Mouse (Mus musculus) heart, embryonic 14.5 days (tissue): ENCODE measurements around the gene Rtraf. TPM values are rescaled to one million over a fixed set of nuclear protein-coding genes. Genes with fewer than 3 reads are reported as not detected.

ENCODE experiments used
- ATAC-seq: fragments of 200-750 bp; cut with Nextera tagmentation; 2 replicates; pipeline ENCODE4 v1.8.0; 2017; ENCODE audit warnings: low read depth, moderate TSS enrichment; ENCODE audit not compliant: insufficient number of reproducible peaks, insufficient read depth, low FRiP score
- H3K27ac ChIP-seq, 2 experiments: fragments of 200-500 bp in 1 of 2; fragments of 300-500 bp in 1 of 2; sonication (generic) in 1 of 2; replicated peaks in 1 of 2; 2 replicates each; pipeline ENCODE4 v1.5.1; 2012 to 2014; ENCODE audit warnings: low read depth in 2 of 2, low read length in 2 of 2, control low read depth in 1 of 2, mild to moderate bottlenecking in 1 of 2, mixed read lengths in 1 of 2; ENCODE audit not compliant: control insufficient read depth in 1 of 2, insufficient read depth in 1 of 2
- H3K27me3 ChIP-seq: fragments of 300-500 bp; sonication (generic); 2 replicates; pipeline ENCODE4 v1.6.1; 2014; ENCODE audit warnings: mild to moderate bottlenecking, low read length, control low read depth; ENCODE audit not compliant: control insufficient read depth, insufficient read depth
- H3K36me3 ChIP-seq: fragments of 300-500 bp; sonication (generic); 2 replicates; pipeline ENCODE4 v1.6.1; 2014; ENCODE audit warnings: mild to moderate bottlenecking, control low read depth, low read length, mixed read lengths; ENCODE audit not compliant: control insufficient read depth, insufficient read depth
- H3K4me1 ChIP-seq, 2 experiments: fragments of 200-500 bp in 1 of 2; fragments of 300-500 bp in 1 of 2; sonication (generic) in 1 of 2; 2 replicates each; pipeline ENCODE4 v1.6.1; 2012 to 2014; ENCODE audit warnings: low read length in 2 of 2, control low read depth in 1 of 2, mixed read lengths in 1 of 2; ENCODE audit not compliant: control insufficient read depth in 2 of 2, insufficient read depth in 2 of 2
- H3K4me2 ChIP-seq: fragments of 300-500 bp; sonication (generic); 2 replicates; pipeline ENCODE4 v1.6.1; 2014; ENCODE audit warnings: mild to moderate bottlenecking, low read length
- H3K4me3 ChIP-seq, 2 experiments: fragments of 200-500 bp in 1 of 2; fragments of 300-500 bp in 1 of 2; sonication (generic) in 1 of 2; 2 replicates each; pipeline ENCODE4 v1.5.1; 2012 to 2014; ENCODE audit warnings: low read length in 2 of 2, mild to moderate bottlenecking in 2 of 2, control low read depth in 1 of 2, low read depth in 1 of 2, moderate library complexity in 1 of 2; ENCODE audit not compliant: control insufficient read depth in 1 of 2, insufficient read depth in 1 of 2
- H3K9ac ChIP-seq: fragments of 300-500 bp; sonication (generic); 2 replicates; pipeline ENCODE4 v1.6.1; 2014; ENCODE audit warnings: mild to moderate bottlenecking, low read length
- H3K9me3 ChIP-seq: fragments of 300-500 bp; sonication (generic); 2 replicates; pipeline ENCODE4 v1.6.1; 2016; ENCODE audit warnings: low read length, control low read depth; ENCODE audit not compliant: control insufficient read depth
- WGBS: fragments of 180-500 bp; shearing (Covaris S2); extraction: QIAGEN DNeasy Blood & Tissue Kit; methylation state at CpG from one replicate; pipeline ENCODE4 v1.1.7; 2014; 5-methylcytosine and 5-hydroxymethylcytosine counted together
- polyA plus RNA-seq: library from polyadenylated mRNA; unstranded; fragments of >200 nt; fragmentation: Nextera tagmentation; extraction: Ambion mirVana; gene quantifications from 2 replicates; pipeline ENCODE4 v1.2.1, GENCODE M21; 2014

Gene Rtraf
- polyA plus RNA-seq, 1 experiment from 2014 or later, result 202 TPM

DNA sequence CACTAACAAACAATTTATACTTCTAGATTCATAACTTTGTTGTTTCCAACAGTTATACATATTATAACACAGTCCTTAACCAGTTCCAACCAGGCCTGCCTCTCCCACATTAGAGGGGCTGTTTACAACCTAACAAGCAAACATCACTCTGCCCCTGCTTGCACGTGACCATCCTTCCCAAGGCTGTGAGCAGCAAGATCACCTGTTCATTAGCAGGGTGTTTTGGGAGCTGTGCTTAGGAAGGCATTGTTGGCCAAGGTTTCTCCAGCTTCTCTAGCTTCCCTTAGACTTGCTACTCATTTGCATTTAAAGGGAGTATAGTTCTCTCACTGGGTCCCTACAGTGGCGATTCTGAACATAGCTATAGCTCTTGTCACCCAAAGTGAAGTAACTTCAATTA, 34.7 kb upstream of the Rtraf start:
- no peaks in the 10 kb centered on the region for H3K4me1 ChIP-seq
- no peak for ATAC-seq
- WGBS, result 73% methylated on average over 2 of the region's 2 CpGs

DNA sequence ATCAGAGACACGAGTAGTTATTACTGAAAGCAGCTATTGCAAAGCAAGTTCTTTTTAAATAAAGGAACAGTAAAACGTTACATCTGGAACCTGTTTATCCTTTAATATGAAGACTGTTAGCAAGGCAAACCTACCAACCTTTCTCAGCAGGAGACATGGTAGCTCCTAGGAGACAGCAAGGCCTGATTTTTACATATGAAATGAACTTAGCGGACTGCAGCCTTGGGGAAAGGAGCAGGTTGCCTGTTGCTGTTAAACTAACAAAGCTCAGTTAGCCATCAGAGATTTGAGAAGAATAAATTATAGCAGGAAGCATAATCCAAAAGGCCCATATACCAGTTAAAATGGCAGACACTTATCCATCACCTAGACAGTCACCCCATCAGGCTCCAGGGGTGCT, 29.8 kb upstream of the Rtraf start:
- H3K4me2 ChIP-seq, result no peak overlapping the region
- no peaks in the 10 kb centered on the region for H3K9me3 ChIP-seq
- no peak for ATAC-seq
- H3K27me3 ChIP-seq, result no peaks in the 10 kb centered on the region
- no peaks in the 10 kb centered on the region for H3K36me3 ChIP-seq
- no peak overlapping the region for H3K27ac ChIP-seq
- H3K9ac ChIP-seq, result no peak overlapping the region
- H3K4me3 ChIP-seq, result no peak overlapping the region
- 62% methylated on average over 3 of the region's 3 CpGs for WGBS
- no peaks in the 10 kb centered on the region for H3K4me1 ChIP-seq

More for the DNA sequence above, 34.7 kb upstream of the Rtraf start:
- Histone ChIP-seq H3K27me3 (no peaks in the 10 kb centered on the region), H3K27ac (no peak overlapping the region), H3K4me2 (no peak overlapping the region), H3K9ac (no peak overlapping the region), H3K4me3 (no peak overlapping the region), H3K36me3 (no peaks in the 10 kb centered on the region), H3K9me3 (no peaks in the 10 kb centered on the region)

DNA sequence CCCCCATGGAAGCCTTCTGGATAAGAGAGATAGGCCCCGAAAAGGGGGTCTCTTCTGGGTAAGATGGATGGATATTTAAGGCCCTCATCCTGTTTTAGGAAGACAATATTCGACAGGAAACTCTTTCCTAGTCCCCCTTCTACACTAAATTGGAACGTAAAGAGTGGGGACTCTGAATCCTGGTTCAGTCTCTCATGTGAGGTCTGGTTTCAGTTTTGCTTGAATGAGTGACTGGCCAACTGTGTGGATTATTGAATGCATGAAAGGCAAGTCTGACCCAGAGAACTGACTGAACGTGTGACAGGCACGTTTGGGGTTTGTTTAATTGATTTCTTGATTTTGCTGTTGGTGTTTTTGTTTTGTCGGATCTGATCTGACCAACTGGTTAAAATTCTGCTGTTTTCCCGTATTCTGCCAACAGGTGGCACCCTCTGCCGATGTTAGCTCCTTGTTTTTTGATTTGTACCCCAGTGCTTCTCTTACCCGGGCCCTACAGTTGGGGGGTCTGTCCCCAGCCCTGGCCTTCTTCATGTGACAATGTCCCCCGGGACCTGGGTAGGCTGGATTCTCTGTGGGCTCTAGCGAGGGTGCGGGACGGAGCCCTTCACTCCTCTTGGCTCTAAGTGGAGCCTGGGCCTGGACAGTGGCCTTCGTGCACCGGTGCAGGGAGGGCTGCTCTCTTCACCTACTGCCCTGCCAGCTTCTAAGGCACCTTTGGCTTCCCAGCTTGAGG, 16.1 kb upstream of the Rtraf start:
- no peaks in the 10 kb centered on the region for H3K4me1 ChIP-seq
- ATAC-seq, result peak; percentile 31; the same call in 1 of the 2 replicates
- 23% methylated on average over 15 of the region's 15 CpGs for WGBS
- no peak overlapping the region for H3K27ac ChIP-seq
- H3K4me3 ChIP-seq, result peak overlapping the region; percentile 28 to 41
- no peaks in the 10 kb centered on the region for H3K36me3 ChIP-seq
- no peaks in the 10 kb centered on the region for H3K27me3 ChIP-seq
- H3K9me3 ChIP-seq, result no peaks in the 10 kb centered on the region
- H3K9ac ChIP-seq, result peak overlapping the region; percentile 42
- H3K4me2 ChIP-seq, result peak overlapping the region; percentile 55

DNA sequence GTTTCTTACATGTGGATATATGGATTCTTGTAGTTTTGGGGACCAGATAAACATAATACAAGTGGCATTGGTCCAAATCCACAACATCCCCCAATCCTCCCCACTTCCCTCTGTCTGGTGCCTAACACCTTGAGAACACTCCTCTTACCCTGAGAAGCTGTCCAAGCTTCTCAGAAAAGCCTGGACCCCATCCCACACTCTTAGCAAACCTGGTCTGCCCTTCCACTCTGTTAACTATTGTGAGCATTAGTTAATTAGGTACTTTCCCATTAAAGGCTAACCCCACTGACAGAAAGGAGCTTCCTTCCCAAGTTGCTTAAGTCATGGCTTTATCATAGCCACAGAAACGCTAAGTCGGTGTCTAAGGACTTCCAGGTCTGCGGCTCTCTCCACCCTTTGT, 12.7 kb upstream of the Rtraf start:
- Histone ChIP-seq H3K27ac (no peak overlapping the region), H3K27me3 (no peaks in the 10 kb centered on the region), H3K4me3 (no peak overlapping the region), H3K9ac (no peak overlapping the region), H3K4me2 (no peak overlapping the region), H3K9me3 (no peaks in the 10 kb centered on the region), H3K36me3 (no peaks in the 10 kb centered on the region), H3K4me1 (no peaks in the 10 kb centered on the region)
- no peak for ATAC-seq
- WGBS, result 72% methylated on average over 3 of the region's 3 CpGs

DNA sequence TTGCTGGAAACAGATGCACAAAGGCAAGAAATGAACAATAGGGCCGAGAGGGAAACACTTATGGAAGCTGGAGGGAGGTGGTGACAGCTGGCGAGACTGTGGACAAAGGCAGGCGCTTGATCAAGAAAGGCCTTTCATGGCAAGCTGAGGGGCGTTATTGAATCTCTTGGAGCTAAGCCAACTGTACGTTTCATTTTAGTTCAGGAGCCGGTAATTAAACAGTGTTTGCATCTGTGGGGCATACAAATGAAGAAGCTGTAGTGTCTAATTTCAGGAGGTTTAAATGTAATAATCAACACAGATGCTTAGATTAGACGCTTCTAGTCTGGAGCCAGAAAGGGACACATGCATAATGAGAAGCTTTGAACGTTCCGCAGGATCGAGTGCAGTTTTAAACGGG, 1.9 kb upstream of the Rtraf start:
- H3K27me3 ChIP-seq, result peaks cover 12% of the 10 kb centered on the region
- peaks cover 0 to 12% of the 10 kb centered on the region in 2 experiments; a peak in 3 of 4 replicates for H3K4me1 ChIP-seq
- no peak overlapping the region for H3K4me2 ChIP-seq
- no peak for ATAC-seq
- no peaks in the 10 kb centered on the region for H3K9me3 ChIP-seq
- no peak overlapping the region for H3K9ac ChIP-seq
- no peak overlapping the region for H3K4me3 ChIP-seq
- WGBS, result 43% methylated on average over 11 of the region's 11 CpGs
- peaks cover 14% of the 10 kb centered on the region for H3K36me3 ChIP-seq
- no peak overlapping the region for H3K27ac ChIP-seq

DNA sequence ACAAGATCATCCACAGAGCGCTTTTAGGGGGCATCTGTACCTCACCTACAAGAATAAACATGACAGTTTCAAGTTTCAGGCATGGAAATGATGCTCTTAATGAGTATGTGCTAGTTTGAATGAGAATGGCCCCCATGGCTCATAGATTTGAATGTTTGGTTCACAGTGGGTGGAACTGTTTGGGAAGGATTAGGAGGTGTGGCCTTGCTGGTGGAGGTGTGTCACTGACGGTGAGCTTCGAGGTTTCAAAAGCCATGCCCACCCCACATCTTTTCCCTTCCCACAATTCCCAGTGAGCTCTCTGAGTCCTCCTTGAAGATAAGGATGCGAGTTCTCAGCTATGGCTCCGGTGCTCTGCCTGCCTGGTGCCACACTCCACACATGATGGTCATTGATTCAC, 1.9 kb downstream of the Rtraf start:
- H3K4me3 ChIP-seq, result no peak overlapping the region
- peaks cover 44% of the 10 kb centered on the region for H3K36me3 ChIP-seq
- H3K9ac ChIP-seq, result no peak overlapping the region
- ATAC-seq, result no peak
- no peak overlapping the region for H3K27ac ChIP-seq
- H3K4me1 ChIP-seq, result peaks cover 0 to 12% of the 10 kb centered on the region in 2 experiments; a peak in 3 of 4 replicates
- H3K4me2 ChIP-seq, result no peak overlapping the region
- no peaks in the 10 kb centered on the region for H3K27me3 ChIP-seq
- H3K9me3 ChIP-seq, result no peaks in the 10 kb centered on the region
- 94% methylated on average over 5 of the region's 5 CpGs for WGBS

DNA sequence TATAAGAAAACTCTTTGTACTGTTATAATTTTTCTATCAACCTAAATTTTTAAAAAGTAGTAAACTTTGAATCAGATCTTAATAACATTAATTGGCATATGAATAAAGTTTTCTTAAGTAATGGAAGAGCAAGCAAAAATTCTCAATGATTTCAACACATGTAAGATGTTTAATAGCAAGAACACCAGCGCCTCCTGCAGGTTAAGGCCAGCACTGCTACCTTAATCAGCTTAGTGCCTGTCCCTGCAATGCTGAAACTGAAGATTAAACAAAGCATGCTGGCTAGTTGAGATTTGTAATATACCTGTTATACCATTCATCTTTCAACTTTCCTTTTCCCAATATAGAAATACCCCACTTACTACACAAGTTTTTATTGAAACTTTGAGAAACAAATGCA, 5.7 kb downstream of the Rtraf start:
- peaks cover 78% of the 10 kb centered on the region for H3K36me3 ChIP-seq
- H3K27ac ChIP-seq, result no peak overlapping the region
- no peak overlapping the region for H3K4me3 ChIP-seq
- ATAC-seq, result no peak
- H3K27me3 ChIP-seq, result no peaks in the 10 kb centered on the region
- no peaks in the 10 kb centered on the region for H3K9me3 ChIP-seq
- no peak overlapping the region for H3K4me2 ChIP-seq
- peaks cover 0 to 6% of the 10 kb centered on the region in 2 experiments; a peak in 3 of 4 replicates for H3K4me1 ChIP-seq
- H3K9ac ChIP-seq, result no peak overlapping the region
- 13% methylated on average over 1 of the region's 1 CpGs for WGBS

DNA sequence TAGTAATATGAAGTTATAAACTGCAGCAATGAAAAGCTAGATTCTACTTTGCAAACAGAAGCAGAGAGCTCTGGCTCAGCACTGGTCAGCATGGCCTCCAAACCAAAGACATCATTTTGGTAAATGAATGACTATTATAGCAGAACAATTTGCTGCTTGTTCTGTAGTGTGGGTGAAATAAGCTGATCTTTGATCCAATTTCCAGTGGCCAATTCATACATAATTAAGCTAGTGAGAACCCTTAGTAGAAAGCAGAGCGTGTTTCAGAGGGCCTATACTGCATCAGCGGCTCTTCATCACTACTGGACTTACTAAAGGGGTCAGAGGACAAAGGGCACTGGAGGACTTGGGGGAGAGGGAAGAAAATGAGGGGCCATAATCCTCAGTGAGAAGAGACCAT, 10.6 kb downstream of the Rtraf start:
- no peaks in the 10 kb centered on the region for H3K9me3 ChIP-seq
- no peak overlapping the region for H3K9ac ChIP-seq
- H3K36me3 ChIP-seq, result peaks cover 76% of the 10 kb centered on the region
- no peak overlapping the region for H3K4me2 ChIP-seq
- H3K4me1 ChIP-seq, result peaks cover 0 to 6% of the 10 kb centered on the region in 2 experiments; a peak in 1 of 4 replicates
- H3K4me3 ChIP-seq, result no peak overlapping the region
- no peaks in the 10 kb centered on the region for H3K27me3 ChIP-seq
- 89% methylated on average over 2 of the region's 2 CpGs for WGBS
- ATAC-seq, result no peak
- H3K27ac ChIP-seq, result no peak overlapping the region
